Mouse (Mus musculus) testis, adult 2 months (tissue): ENCODE results near the gene Ccdc47.

Source experiments
- CTCF ChIP-seq: fragments of 200-500 bp; IDR thresholded peaks from 2 replicates; pipeline ENCODE4 v1.5.1; 2012; ENCODE audit warnings: low read depth, mild to moderate bottlenecking, inconsistent platforms, low read length, moderate library complexity; ENCODE audit not compliant: control insufficient read depth, insufficient read depth, insufficient replicate concordance
- POLR2A ChIP-seq: fragments of 200-500 bp; IDR thresholded peaks from 2 replicates; pipeline ENCODE4 v1.6.1; 2012; ENCODE audit warnings: low read depth, mild to moderate bottlenecking, inconsistent platforms, low read length, moderate library complexity; ENCODE audit not compliant: control insufficient read depth

- TF ChIP-seq CTCF = no peak
- no peak for TF ChIP-seq POLR2A
Measured at GRCm38 (mm10) chr11:106201337-106202122, 14.6 kb downstream of the Ccdc47 start.
